Mouse (Mus musculus): ENCODE measurements around the gene Pias1.

GRCm38 (mm10) chr9:62839172-62839770 lies 148.5 kb downstream of the Pias1 start:
- TF ChIP-seq POLR2A (IDR thresholded peaks at IDR 0.05; ENCODE audit: borderline replicate concordance, low read depth, low read length): no peak
- no peak for TF ChIP-seq CTCF (IDR thresholded peaks at IDR 0.05; ENCODE audit: low read depth, low read length)

Measured in bone marrow macrophage, adult 2 months (primary cell).